Mouse (Mus musculus) ES-CJ7 (cell line): Measurements from ENCODE around the gene Stk10.

Experiments used
- DNase-seq: peaks from one replicate; pipeline ENCODE4 v3.0.0; 2011; ENCODE audit warnings: low read depth, low spot score

The Stk10 gene

DNA sequence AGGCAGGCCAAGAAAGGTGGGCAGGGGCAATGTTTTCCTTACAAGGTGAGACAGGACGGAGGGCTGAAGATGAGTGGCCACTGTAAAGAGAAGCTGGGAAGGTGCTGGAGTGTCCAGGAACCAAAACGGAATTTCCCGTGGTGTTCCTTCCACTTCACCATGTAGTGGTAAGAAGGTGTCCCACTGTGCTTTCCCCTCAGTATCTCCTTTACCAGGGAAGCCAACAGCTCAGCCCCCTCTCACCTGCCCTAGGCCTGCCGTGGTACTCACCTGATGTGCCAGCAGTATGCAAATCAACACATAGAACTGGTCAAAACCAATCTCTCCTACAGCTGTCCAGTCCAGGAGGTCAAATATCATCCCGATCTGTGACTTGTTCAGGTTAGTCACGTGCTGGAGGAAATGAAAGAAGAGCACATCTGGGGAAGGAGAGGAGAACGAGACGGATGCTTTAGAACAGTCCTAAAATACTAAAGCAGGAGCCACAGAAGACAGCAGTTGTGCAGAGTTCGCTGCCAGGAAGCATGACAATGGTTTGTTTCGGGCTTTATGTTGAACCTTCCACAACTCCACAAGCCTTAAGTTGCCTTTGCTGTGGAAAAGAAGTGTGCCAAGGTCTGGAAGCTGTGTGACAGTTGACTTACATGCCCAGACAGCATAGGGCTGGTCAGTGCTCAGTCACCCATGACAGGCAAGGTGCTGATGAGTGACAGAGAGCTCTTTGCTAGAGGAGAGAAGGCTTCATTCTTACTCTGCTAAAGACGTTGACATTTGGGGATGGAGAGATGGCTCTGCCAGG lies 8.8 kb upstream of the Stk10 start:
- DNase-seq: no peak

DNA sequence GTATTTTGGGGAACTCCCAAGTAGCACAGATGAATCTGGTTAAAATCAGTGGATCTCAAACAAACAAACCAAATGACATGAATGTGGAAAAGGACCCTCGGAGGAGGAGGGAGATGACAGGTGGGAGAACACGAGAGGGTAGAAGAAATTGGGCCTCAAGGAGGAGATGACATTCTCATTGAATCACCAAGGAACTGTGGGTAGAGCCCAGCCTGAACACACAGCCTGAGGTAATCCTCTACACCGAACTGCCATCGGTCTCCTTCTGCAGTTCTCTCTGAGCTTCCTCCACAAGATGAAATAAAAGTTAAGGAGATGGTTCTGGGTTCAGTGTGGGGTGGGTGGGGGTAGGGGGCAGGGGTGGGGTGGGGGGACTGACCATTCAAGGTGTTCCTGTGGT lies 6.1 kb upstream of the Stk10 start:
- no peak for DNase-seq

GRCm38 (mm10) chr11:32530151-32530550 lies 3.0 kb upstream of the Stk10 start:
- DNase-seq: peak; percentile 32

GRCm38 (mm10) chr11:32531871-32532764 lies 987 bp upstream of the Stk10 start, which contains the start of gene Efcab9:
Gene Efcab9 (minus strand): TSS chr11:32532081.
- DNase-seq: peak; percentile 26

- DNase-seq: peak; percentile 81
Observed at GRCm38 (mm10) chr11:32533482-32534261, 567 bp downstream of the Stk10 start.

DNA sequence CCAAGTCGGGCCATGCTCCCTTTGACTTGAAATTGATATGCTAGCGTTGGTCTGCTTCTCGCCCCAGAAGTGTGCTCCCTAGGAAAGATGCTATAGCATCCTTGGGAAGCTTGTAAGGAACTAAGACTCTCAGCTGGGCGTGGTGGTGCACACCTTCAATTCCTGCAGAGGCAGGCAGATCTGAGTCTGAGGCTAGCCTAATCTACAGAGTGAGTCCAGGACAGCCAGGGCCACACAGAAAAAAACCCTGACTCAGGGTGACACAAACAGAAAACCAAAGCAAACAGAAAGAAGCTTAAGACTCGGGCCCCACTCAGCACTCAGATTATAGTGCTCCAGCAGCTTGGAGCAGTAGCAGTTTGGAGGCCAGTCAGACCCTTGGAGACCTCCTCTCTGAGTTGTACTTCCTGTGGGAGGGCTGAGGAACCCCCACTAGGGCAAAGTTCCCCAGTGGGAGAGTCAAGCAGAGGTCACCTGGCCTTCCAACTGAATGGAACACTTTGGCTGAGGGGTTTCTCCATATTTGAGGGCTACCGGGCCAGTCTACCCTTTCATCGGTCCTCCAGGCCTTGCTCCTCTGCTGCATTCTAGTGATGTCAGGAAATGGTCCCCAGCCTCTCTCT lies 1.5 kb downstream of the Stk10 start:
- DNase-seq: no peak

DNA sequence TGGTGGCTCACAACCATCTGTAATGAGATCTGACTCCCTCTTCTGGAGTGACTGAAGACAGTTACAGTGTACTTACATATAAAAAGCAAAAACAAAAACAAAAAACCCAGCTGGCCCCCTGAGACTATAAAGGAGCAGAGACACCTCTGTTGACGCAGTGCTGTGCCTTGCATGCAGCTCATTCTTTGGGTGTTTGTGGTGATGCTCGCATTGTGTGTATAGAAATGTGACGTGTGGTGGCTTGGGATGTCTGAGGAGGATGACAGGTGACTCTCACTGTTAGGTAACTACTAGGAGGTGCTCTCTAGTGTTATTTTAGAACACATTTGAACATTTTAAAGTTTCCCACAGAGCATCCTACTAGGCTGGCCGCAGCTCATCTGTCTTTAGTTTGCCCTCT lies 2.5 kb downstream of the Stk10 start:
- DNase-seq: no peak

DNA sequence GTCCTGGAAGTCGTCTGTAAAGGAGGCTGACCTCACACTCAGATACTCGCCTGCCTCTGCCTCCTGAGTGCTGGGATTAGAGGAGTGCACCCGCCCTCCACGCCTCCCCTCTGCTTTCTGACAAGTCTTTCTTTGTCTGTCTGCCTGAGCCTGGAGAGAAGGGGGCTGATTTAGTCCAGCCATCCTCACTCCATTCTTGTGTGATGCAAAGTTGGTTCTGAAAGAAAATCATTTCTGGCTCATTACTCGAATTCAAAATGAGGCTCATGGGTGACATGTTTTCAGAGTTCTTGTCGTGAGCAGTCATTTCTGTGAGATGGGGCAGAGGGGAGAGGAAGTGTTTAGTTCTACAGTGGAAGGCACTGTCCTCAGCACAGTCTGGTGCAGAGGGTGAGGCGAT lies 3.8 kb downstream of the Stk10 start:
- DNase-seq: peak; percentile 30

DNA sequence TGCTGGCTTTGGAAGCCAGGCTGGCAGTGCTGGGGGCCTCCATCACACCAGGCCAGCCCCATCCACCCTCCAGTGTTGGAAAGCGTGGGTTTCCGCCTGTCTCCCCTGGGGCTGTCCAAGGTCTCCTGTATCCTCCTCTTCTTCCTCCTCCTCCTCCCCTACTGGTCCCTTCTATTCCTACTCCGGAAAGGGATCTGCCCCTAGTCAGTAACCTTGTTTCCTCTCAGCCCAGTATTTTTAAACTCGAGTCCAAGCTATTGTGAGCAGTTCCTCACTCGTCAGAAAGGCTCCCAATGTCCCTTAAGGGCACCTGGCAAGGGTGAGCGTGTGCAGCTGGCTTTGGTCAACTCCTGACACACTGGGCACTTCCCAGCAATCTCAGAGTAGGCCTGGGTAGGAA lies 5.3 kb downstream of the Stk10 start:
- no peak for DNase-seq

DNA sequence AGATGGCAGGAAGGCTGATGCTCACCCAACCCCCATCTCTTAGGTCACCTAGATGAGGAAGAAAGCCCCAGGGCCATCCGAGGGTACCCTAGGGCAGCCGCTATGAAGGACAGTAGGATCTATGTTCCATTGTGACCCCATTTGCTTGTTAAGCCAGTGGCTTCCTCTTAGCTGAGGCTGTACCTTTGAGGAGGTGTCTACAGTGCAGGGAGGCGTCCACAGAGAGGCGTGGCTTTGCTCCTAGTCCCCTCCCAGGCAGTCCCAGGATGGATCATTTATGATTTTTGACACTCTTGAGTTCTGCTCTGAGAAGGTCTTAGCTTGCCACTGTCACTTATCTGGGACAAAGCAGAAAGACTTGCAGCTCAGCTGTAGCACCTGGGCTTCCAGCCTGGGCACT lies 5.7 kb downstream of the Stk10 start:
- DNase-seq: no peak

DNA sequence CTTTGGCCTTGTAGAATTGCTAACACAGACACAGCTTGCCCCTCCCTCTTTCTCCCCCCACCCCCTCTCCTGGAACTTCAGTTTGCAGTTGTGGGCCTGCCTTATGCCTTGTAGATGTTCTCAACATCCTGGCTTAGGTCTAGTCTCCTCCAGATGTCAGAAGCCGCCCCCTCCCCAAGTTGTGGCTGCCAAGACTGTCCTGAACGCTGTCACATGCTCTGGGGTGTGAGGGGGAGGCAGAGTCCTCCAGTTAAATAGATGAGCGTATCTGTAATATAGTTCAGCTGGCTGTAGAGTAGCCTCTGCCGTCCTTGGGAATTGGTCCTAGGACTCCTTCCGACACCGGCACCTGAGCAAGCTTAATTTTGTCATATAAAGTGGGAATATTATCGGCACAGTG lies 6.6 kb downstream of the Stk10 start:
- no peak for DNase-seq

DNA sequence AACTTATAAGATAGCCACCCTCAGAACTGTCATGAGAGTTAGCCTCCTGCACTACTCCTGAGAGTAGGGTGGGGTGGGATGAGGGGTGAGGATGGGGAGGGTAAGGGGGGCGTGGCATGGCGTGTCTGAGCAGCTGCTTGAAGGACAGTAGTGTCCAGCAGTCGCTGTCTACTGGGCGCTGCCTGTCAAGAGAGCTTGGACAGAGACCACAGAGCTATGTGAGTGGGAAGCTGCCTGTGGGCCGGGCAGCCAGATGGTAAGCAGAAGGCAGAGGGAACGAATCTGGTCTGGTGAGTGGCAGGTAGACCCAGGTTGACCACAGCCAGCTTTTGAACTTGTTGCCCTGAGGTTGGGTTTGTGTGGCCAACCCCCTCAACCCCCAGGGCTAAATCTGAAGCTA lies 7.4 kb downstream of the Stk10 start:
- DNase-seq: no peak

DNA sequence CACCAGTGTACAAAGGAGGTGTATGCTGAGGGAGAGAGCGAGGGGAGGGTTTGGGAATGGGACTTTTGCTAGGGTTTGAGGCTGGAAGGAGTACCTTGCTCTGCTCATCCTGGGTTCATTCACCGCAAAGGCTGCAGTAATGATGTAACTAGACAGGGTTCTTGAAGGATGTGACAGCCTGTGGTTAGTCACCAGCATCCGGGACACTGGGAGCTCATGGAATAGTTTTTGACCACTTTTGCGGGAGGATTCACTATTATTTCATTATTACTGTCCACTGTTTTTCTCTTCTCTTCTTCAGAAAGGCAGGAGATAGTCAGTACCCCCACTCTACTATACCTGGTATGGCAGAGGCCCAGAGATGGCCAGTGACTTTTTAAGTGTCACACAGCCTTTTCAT lies 9.1 kb downstream of the Stk10 start:
- DNase-seq: no peak

GRCm38 (mm10) chr11:32542687-32543411 lies 9.7 kb downstream of the Stk10 start:
- DNase-seq: no peak

DNA sequence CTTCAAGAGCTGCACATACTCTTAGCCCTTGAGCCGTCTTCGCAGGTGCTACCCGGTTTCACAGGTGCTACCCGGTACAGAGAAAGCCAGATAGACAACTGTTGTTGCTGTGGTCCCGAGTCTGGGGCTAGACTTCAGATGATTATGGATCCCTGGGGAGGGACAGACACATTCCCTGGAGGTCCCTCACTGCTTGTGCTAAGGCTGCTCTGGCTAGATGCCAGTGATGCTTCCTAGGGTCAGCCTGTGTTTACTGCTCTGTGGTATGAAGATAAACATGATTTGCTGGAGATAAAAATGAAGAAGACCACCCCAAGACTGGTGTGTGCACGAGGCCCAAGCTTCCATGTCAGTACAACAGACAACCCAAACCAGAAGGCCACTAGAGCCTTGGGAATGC lies 10.9 kb downstream of the Stk10 start:
- no peak for DNase-seq

DNA sequence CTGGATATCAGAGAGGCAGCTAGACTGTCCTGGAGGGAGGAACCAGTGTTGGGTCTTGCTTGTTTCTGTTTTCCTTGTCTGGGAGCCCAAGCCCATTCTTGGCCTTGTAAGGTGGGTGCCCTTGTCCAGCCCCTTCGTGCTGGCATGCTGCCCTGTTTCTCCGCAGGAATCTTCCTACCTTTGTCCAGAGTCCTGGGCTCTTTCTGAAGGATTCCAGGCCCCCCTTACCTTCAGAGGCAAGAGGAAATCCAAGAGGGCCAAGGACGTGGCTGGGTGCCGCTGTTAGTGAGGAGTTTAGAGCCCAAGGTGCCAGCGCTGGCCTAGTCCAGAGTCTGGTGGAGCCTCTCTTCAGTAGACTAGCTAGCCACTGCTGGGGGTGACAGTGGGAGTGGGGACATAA lies 11.4 kb downstream of the Stk10 start:
- no peak for DNase-seq

- DNase-seq: no peak
Observed at GRCm38 (mm10) chr11:32545605-32546004, 12.5 kb downstream of the Stk10 start.

GRCm38 (mm10) chr11:32546483-32546882 lies 13.4 kb downstream of the Stk10 start:
- no peak for DNase-seq

DNA sequence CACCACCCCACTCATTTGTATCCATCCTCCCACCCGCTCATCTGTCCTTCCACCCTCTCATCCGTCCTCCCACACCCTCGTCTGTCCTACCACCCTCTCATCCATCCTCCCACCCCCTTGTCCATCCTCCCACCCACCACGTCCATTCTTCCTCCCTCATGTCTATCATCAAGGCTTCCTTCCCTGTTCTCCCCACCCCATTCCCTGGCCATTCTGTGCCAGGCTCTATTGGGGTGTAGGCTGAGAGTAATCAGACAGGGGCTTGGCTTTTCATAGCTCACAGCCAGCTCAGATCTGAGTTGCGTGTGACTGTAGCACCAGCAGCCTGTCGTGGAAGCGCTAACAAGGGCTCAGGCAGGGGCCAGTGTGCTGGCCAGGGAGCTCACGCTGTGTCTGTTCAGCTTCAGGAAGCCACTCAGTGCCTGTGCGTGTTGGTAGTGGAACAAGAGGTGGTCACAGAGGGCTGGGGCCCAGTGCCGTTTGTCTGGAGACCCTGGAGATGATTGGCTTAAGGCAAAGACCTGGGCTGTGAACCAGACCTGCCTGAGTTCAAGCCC lies 14.4 kb downstream of the Stk10 start:
- DNase-seq: no peak

GRCm38 (mm10) chr11:32548240-32548639 lies 15.1 kb downstream of the Stk10 start:
- DNase-seq: no peak

- DNase-seq: no peak
Observed at GRCm38 (mm10) chr11:32549236-32549635, 16.1 kb downstream of the Stk10 start.
